Mouse (Mus musculus): ENCODE data around the gene Zfp369. TPM values are rescaled to one million over a fixed set of nuclear protein-coding genes. Genes with fewer than 3 reads are reported as not detected.
"Not testable (repeated sequence)": the region's sequence is repeated elsewhere in the genome, so short reads cannot be mapped to it uniquely, and the experiment has no call there.

Gene Zfp369
- polyA plus RNA-seq, 1 experiment from 2014 or later = 16.1 TPM

GRCm38 (mm10) chr13:65348501-65348900, 69.9 kb downstream of the Zfp369 start:
- not testable (repeated sequence) for H3K4me2 ChIP-seq (ENCODE audit: low read length); H3K9me3 ChIP-seq (replicated peaks; ENCODE audit: control insufficient read depth, low read length, poor library complexity, severe bottlenecking); H3K27ac ChIP-seq (ENCODE audit: low read length); H3K4me3 ChIP-seq (ENCODE audit: low read depth, low read length); H3K27me3 ChIP-seq (ENCODE audit: control insufficient read depth, insufficient read depth, low read depth, low read length); H3K36me3 ChIP-seq (ENCODE audit: control insufficient read depth, insufficient read depth, low read length); ATAC-seq; H3K4me1 ChIP-seq (ENCODE audit: control insufficient read depth, insufficient read depth, low read length); H3K9ac ChIP-seq (ENCODE audit: low read depth, low read length)
- WGBS = 60% methylated on average over 5 of the region's 5 CpGs

DNA sequence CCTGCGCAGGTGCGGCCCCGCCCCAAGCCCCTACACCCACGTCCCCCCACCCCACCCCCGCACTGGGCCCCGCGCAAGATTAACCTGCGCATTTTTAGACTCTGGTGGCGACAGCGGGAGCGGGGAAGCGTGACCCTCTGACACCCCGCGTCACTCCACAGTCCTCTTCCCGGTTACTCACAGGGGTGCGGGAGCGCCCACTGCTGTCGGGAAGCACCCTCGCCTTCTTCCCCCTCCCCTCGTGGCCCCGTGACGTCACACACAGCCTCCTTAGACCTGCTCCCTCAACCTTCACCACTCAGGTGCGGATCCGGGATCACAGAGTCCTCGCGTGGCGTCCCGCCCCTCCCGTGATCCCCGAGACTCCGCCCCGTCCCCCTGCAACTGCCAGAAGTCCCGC, 73.2 kb downstream of the Zfp369 start:
- H3K27me3 ChIP-seq (ENCODE audit: control insufficient read depth, insufficient read depth, low read depth, low read length); H3K9ac ChIP-seq (ENCODE audit: low read depth, low read length); H3K4me2 ChIP-seq (ENCODE audit: low read length); H3K9me3 ChIP-seq (replicated peaks; ENCODE audit: control insufficient read depth, low read length, poor library complexity, severe bottlenecking); H3K27ac ChIP-seq (ENCODE audit: low read length); H3K4me1 ChIP-seq (ENCODE audit: control insufficient read depth, insufficient read depth, low read length); ATAC-seq; H3K4me3 ChIP-seq (ENCODE audit: low read depth, low read length); H3K36me3 ChIP-seq (ENCODE audit: control insufficient read depth, insufficient read depth, low read length): not testable (repeated sequence)
- 10% methylated on average over 19 of the region's 33 CpGs for WGBS

Other genes with a start within 250 kb of the Zfp369 start
- gene Spata31d1c, start 245.8 kb upstream of the Zfp369 start, polyA plus RNA-seq (2015; fragmentation: Nextera tagmentation; extraction: Ambion mirVana) = not detected in 2 replicates
- gene Prss47, start 226.1 kb upstream of the Zfp369 start, polyA plus RNA-seq (2015; fragmentation: Nextera tagmentation; extraction: Ambion mirVana) = not detected in 2 replicates
- gene Mfsd14b, start 165.8 kb upstream of the Zfp369 start, polyA plus RNA-seq (2015; fragmentation: Nextera tagmentation; extraction: Ambion mirVana) = 29.1 and 30.4 TPM in 2 replicates
- not detected in 2 replicates for gene Olfr465-ps1, start 140.7 kb upstream of the Zfp369 start, polyA plus RNA-seq (2015; fragmentation: Nextera tagmentation; extraction: Ambion mirVana)
- not detected in 2 replicates for gene Olfr466, start 128.6 kb upstream of the Zfp369 start, polyA plus RNA-seq (2015; fragmentation: Nextera tagmentation; extraction: Ambion mirVana)
- gene Nlrp4f, start 72.8 kb upstream of the Zfp369 start, polyA plus RNA-seq (2015; fragmentation: Nextera tagmentation; extraction: Ambion mirVana) = not detected in 2 replicates
- 0.29 and 0.50 TPM in 2 replicates for gene Gm10775, start 19.3 kb upstream of the Zfp369 start, polyA plus RNA-seq (2015; fragmentation: Nextera tagmentation; extraction: Ambion mirVana)
- not detected in 2 replicates for gene Gm10139, start 233.9 kb downstream of the Zfp369 start, polyA plus RNA-seq (2015; fragmentation: Nextera tagmentation; extraction: Ambion mirVana)